Mouse (Mus musculus): ENCODE measurements around the gene Eif4h. TPM values are rescaled to one million over a fixed set of nuclear protein-coding genes. Genes with fewer than 3 reads are reported as not detected.
A peak's percentile ranks its signal among the peaks of the same experiment; 100 is the strongest.

Eif4h gene
- total RNA-seq (2021): 100 to 1,000 TPM; 322 to 331 TPM

- DNase-seq (ENCODE audit: extremely low spot score in 1 of 2, low spot score in 1 of 2): peak; percentile 94 to 96
Observed at GRCm38 (mm10) chr5:134639269-134639682, at the start of gene Eif4h. TSS of gene Eif4h (minus strand) at chr5:134639490.

- peak; percentile 84 to 92 for DNase-seq (ENCODE audit: extremely low spot score in 1 of 2, low spot score in 1 of 2)
Observed at GRCm38 (mm10) chr5:134688718-134689284, 49.5 kb upstream of the Eif4h start.

GRCm38 (mm10) chr5:134688086-134688717 is 48.9 kb upstream of the Eif4h start, which contains the start of gene Limk1:
TSS of gene Limk1 (minus strand) at chr5:134688598.
- peak in 1 of 2 experiments; percentile 35 for DNase-seq (ENCODE audit: extremely low spot score in 1 of 2, low spot score in 1 of 2)

DNA sequence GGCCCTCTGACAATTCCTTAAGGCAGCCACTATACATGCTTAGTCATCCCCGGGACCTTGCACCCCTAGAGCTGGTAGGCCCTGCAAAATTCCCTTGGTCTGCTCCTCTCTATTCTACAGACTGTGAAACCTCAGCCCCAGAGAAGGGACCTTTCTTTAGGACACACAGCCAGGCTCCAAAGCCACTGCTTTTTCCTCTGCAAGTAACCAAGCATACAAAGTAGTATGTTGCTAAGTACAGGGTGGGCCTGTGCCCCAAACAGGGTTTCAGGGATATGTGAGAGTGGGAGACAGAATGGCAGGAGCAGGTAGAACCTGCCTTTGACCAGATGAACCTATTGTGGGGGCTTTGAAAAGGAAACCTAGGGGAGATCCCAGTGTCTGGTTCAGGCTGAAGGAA is 47.9 kb upstream of the Eif4h start:
- DNase-seq (ENCODE audit: extremely low spot score in 1 of 2, low spot score in 1 of 2): no peak

GRCm38 (mm10) chr5:134686541-134686940 is 47.3 kb upstream of the Eif4h start:
- no peak for DNase-seq (ENCODE audit: extremely low spot score in 1 of 2, low spot score in 1 of 2)

DNA sequence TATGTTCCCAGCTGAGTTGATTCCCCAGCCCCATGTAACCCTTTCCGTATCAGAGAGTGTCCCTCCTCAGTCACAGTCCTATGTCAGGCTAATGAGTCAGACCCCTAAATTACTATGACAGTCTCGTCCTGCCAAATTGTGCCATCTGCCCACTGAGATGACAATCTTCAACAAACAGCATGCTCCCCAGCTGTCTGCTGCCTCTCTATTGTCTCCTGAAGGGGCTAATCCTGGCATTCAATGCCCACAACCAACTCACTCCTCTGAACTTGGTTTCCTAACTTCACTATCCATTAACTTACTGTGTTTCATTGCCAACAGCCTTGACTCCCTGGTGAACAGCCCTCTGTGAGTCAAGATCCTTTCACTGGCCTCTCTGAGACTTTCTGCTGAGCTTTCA is 45.1 kb upstream of the Eif4h start:
- no peak for DNase-seq (ENCODE audit: extremely low spot score in 1 of 2, low spot score in 1 of 2)

- DNase-seq (ENCODE audit: extremely low spot score in 1 of 2, low spot score in 1 of 2): no peak
Observed at GRCm38 (mm10) chr5:134683813-134684212, 44.5 kb upstream of the Eif4h start.

- DNase-seq (ENCODE audit: extremely low spot score in 1 of 2, low spot score in 1 of 2): no peak
Observed at GRCm38 (mm10) chr5:134680238-134680637, 40.9 kb upstream of the Eif4h start.

DNA sequence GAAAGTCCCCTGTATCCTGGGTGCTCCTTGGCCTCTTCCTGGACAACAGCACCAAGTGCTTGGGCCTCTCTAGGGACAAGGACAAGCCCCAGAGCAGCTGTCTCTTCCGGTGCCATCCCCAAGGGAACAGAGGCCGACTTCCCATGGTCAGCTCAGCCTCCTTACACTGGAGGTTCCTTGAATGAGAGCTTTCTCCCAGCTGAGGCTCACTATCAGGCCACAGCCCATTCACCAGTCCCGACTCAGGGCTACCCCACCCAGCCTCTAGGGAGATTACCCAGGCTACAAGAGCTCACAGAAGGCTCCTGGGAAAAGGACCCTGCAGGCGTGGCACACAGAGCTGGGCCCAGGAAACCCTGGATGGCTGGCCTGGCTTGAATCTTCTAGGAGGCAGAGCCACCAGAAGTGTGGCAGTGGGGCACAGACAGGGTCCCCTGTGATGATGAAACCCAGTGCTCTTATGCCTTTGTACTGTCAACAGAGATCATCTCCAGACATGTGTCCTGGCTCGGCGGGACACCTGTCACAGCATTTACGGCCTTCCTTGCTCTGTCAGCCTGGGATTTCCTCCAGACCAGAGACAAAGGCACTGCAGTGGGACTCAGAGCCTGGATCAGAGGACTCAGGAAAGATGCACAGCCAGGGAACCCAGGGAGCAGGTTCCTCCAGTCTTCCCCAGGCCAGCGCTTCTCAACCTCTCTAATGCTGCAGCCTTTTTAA is 39.7 kb upstream of the Eif4h start:
- no peak for DNase-seq (ENCODE audit: extremely low spot score in 1 of 2, low spot score in 1 of 2)

DNA sequence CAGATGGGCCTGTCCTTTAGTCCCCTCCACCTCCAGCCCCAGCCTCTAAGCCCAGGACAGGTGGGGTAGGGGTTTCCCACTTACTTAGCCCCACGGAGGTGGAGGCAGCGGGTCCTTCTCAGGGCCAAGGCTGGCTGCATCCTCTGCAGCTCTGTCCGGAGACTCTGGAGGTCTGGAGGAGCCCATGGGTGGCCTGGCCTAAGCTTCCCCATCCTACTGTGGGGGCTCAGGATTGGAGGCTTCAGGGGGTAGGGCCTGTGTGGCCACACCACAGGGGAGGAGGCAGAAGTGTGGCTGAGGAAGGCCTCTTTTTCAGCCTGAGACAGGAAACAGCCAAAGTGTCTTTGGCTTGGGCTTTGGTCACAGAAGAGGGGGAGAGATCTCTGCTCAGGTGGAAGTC is 38.7 kb upstream of the Eif4h start:
- DNase-seq (ENCODE audit: extremely low spot score in 1 of 2, low spot score in 1 of 2): no peak

DNA sequence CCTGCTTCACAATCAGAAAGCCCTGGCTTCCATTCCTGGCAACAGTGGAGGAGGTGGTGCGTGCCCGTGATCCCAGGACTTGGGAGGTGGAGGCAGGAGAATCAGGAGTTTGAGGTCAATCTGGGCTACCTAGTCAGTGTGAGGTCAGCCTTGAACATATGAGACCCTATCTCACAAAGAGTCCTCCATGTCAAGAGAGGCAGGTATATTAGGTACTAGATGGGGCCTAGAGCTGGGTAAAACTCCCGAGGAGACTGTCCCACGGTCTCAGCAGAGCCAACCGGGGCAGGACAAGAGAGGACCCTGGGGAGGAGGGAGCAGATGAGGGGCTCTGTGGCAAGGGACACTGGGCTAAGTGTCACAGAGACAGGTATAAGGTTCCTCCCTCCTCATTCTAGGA is 38.2 kb upstream of the Eif4h start:
- no peak for DNase-seq (ENCODE audit: extremely low spot score in 1 of 2, low spot score in 1 of 2)

DNA sequence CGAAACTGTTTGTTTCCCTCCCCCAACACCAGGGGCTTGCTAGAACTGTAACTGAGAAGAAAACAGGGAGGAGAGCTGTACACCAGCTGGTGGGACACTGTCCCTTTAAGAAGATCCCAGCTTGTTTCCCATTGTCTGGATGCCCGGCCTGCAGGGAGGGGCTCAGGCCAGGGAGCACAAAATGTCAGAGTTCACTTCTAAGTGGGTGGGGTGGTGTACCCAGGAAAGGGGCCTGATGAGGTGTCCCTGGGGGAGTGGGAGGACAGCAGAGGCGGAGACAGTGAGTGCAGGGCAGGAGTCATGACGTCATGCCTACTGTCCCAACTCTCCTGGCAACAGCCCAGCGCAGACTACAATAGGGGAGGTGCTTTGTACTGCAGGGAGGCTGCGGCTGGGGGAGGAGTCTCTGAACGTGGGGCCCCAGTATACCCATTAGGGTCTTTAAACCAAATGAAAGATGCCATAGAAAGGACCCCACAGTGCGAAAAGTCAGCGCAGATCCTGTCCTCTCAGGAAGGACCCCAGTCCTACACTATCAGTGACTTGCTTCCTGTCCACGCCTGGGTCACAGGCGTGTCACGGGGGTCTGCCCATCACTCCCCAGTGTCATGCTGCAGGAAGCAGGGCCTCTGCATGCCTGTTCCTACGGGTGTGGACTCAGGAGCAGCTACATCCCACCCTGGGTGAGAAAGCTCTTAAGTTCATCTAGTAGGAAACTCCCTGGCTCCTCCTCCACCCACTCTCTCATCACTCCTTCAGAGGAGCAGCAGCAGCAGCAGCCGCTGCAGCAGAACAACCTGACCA is 36.9 kb upstream of the Eif4h start:
- DNase-seq (ENCODE audit: extremely low spot score in 1 of 2, low spot score in 1 of 2): peak in 1 of 2 experiments; percentile 40

DNA sequence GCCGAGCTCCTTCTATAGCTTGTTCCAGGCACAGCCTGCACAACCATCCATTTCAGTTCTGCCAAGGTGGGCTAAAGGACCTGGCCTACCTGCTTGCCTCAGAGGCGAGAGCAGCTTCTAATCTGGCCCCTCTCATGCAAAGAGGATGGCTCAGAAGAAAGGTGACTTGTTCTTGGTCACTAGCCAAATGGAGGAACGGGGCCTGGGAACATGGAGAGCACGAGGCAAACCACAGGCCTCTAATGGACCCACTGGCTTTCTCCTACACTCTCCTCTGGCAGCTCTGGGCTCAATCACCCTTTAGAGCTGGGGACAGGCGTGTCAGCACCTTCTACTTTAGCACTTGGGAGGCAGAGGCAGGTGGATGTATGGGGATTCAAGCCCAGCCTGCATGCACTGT is 35.7 kb upstream of the Eif4h start:
- no peak for DNase-seq (ENCODE audit: extremely low spot score in 1 of 2, low spot score in 1 of 2)

- DNase-seq (ENCODE audit: extremely low spot score in 1 of 2, low spot score in 1 of 2): no peak
Observed at GRCm38 (mm10) chr5:134672611-134673010, 33.3 kb upstream of the Eif4h start.

GRCm38 (mm10) chr5:134672198-134672516 is 32.9 kb upstream of the Eif4h start:
- DNase-seq (ENCODE audit: extremely low spot score in 1 of 2, low spot score in 1 of 2): no peak

DNA sequence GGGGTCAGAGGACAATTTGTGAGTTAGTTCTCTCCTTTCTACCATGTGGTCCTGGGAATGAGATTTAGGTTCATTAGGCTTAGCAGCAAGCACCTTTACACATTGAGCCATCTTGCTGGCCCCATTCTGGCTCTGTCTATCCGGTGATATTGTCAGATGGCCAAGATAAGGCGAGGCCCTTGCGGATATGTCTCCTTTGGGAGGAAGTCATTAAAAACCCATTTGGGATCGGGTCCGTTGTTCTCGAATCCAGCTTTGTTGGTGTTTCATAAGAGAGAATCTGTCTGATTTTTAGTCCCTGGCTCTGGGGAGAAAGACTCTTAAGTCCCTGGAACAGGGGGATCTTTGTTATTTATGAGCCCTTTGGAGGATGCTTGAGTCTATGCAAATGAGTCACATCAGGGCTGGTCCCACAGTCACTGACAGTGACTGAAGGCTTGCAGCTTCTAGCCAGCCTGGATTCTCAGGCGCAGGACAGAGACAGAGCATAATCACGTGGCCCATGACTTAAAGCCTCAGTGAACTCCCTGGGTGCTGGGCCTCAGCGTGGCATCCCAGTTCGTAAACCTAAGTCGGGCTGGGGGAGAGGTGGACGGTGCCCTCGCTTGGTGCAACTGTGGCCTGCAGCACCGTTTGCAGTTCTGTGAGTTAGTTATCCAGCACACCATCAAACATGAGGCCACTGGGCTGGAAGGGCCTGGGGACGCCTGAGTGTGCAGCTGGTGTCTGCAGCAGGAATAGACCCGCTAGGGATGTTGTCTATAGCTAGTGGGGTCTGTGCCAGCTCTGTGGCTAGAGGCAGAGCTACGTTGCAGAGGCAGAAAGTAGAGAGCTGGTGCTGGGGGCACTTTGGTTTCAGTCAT is 32.3 kb upstream of the Eif4h start:
- no peak for DNase-seq (ENCODE audit: extremely low spot score in 1 of 2, low spot score in 1 of 2)

GRCm38 (mm10) chr5:134669001-134669708 is 29.9 kb upstream of the Eif4h start:
- no peak for DNase-seq (ENCODE audit: extremely low spot score in 1 of 2, low spot score in 1 of 2)

- DNase-seq (ENCODE audit: extremely low spot score in 1 of 2, low spot score in 1 of 2): peak in 1 of 2 experiments; percentile 51
Observed at GRCm38 (mm10) chr5:134668495-134668894, 29.2 kb upstream of the Eif4h start.

GRCm38 (mm10) chr5:134656708-134657107 is 17.4 kb upstream of the Eif4h start:
- no peak for DNase-seq (ENCODE audit: extremely low spot score in 1 of 2, low spot score in 1 of 2)
